Mouse (Mus musculus) neural tube, embryonic 13.5 days (tissue): ENCODE results near the gene Mapk3. TPM values are rescaled to one million over a fixed set of nuclear protein-coding genes. Genes with fewer than 3 reads are reported as not detected.
"Not testable (repeated sequence)": the region's sequence is repeated elsewhere in the genome, so short reads cannot be mapped to it uniquely, and the experiment has no call there.

ENCODE experiments used
- ATAC-seq: fragments of 200-750 bp; cut with Nextera tagmentation; 2 replicates; pipeline ENCODE4 v1.8.0; 2017; ENCODE audit warnings: low read depth, mild to moderate bottlenecking, moderate TSS enrichment, moderate library complexity
- H3K27ac ChIP-seq: fragments of 300-500 bp; sonication (generic); replicated peaks from 2 replicates; pipeline ENCODE4 v1.5.1; 2015; ENCODE audit warnings: moderate library complexity, mild to moderate bottlenecking, inconsistent platforms
- H3K27me3 ChIP-seq: fragments of 300-500 bp; sonication (generic); 2 replicates; pipeline ENCODE4 v1.6.1; 2015; ENCODE audit warnings: mild to moderate bottlenecking, inconsistent platforms
- H3K36me3 ChIP-seq: fragments of 300-500 bp; sonication (generic); 2 replicates; pipeline ENCODE4 v1.6.1; 2015; ENCODE audit warnings: mild to moderate bottlenecking, inconsistent platforms
- H3K4me1 ChIP-seq: fragments of 300-500 bp; sonication (generic); replicated peaks from 2 replicates; pipeline ENCODE4 v1.6.1; 2015; ENCODE audit warnings: inconsistent platforms
- H3K4me2 ChIP-seq: fragments of 300-500 bp; sonication (generic); 2 replicates; pipeline ENCODE4 v1.6.1; 2015; ENCODE audit warnings: inconsistent platforms, mild to moderate bottlenecking, moderate library complexity
- H3K4me3 ChIP-seq: fragments of 300-500 bp; sonication (generic); 2 replicates; pipeline ENCODE4 v1.5.1; 2015; ENCODE audit warnings: mild to moderate bottlenecking, inconsistent platforms
- H3K9ac ChIP-seq: fragments of 300-500 bp; sonication (generic); 2 replicates; pipeline ENCODE4 v1.6.1; 2015; ENCODE audit warnings: moderate library complexity, mild to moderate bottlenecking, inconsistent platforms
- H3K9me3 ChIP-seq: fragments of 300-500 bp; sonication (generic); 2 replicates; pipeline ENCODE4 v1.6.1; 2016; ENCODE audit warnings: inconsistent platforms
- WGBS: fragments of 180-500 bp; shearing (Covaris S2); methylation state at CpG from one replicate; pipeline ENCODE4 v1.1.7; 2015; 5-methylcytosine and 5-hydroxymethylcytosine counted together
- polyA plus RNA-seq: library from polyadenylated mRNA; unstranded; fragments of >200 nt; fragmentation: Nextera tagmentation; extraction: Ambion mirVana; gene quantifications from 2 replicates; pipeline ENCODE4 v1.2.1, GENCODE M21; 2015

Mapk3 gene
- polyA plus RNA-seq, 1 experiment from 2014 or later: 108 TPM

DNA sequence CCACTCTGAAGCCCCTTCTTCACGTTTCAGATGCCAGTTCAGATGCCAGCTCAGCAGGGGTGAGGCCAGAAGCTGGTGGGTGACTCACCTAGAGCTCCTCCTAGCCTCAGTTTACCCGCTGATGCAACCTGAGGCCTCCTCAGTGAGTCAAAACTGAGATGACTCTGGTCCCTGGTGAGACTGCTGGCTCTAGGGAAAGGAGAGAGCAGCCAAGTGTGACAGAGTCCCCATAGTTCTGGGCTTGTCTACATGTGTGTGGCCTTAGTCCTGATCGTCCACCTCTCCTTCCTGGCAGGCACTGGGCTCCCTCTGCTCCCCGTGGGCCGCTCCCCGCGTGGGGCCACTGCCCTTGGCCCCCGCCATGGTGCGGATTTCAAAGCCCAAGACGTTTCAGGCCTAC lies 18.1 kb downstream of the Mapk3 start:
- Histone ChIP-seq H3K36me3 (peaks cover 21% of the 10 kb centered on the region), H3K4me3 (peak overlapping the region; percentile 80), H3K4me1 (peaks cover 64% of the 10 kb centered on the region), H3K27ac (peak overlapping the region; percentile 93), H3K27me3 (no peaks in the 10 kb centered on the region), H3K4me2 (peak overlapping the region; percentile 97), H3K9me3 (no peaks in the 10 kb centered on the region), H3K9ac (peak overlapping the region; percentile 99)
- 48% methylated on average over 10 of the region's 10 CpGs for WGBS
- no peak for ATAC-seq

GRCm38 (mm10) chr7:126778147-126778546 lies 18.7 kb downstream of the Mapk3 start:
- ATAC-seq: no peak
- Histone ChIP-seq H3K9me3 (no peaks in the 10 kb centered on the region), H3K4me3 (peak overlapping the region; percentile 80), H3K27me3 (no peaks in the 10 kb centered on the region), H3K9ac (peak overlapping the region; percentile 99), H3K27ac (0 out of 2 replicates have a peak overlapping the region, but pooled peaks have one; percentile 38), H3K4me1 (peaks cover 64% of the 10 kb centered on the region), H3K4me2 (peak overlapping the region; percentile 97), H3K36me3 (peaks cover 16% of the 10 kb centered on the region)
- 84% methylated on average over 3 of the region's 3 CpGs for WGBS

- peaks cover 15% of the 10 kb centered on the region for H3K36me3 ChIP-seq
- H3K9me3 ChIP-seq, H3K4me3 ChIP-seq, H3K27me3 ChIP-seq, ATAC-seq: not testable (repeated sequence)
- peak overlapping the region; percentile 93; the same call in 1 of the 2 replicates for H3K4me2 ChIP-seq
- H3K4me1 ChIP-seq: peaks cover 64% of the 10 kb centered on the region
- H3K9ac ChIP-seq: 0 out of 2 replicates have a peak overlapping the region, but pooled peaks have one; percentile 17
- H3K27ac ChIP-seq: peak overlapping the region; percentile 82
- WGBS: 90% methylated on average over 7 of the region's 7 CpGs
These were observed 19.7 kb downstream of the Mapk3 start for GRCm38 (mm10) chr7:126779101-126779500.

GRCm38 (mm10) chr7:126779983-126780970 lies 20.9 kb downstream of the Mapk3 start:
- H3K9ac ChIP-seq: peak overlapping the region; percentile 73
- H3K4me1 ChIP-seq: peaks cover 63% of the 10 kb centered on the region
- H3K36me3 ChIP-seq: peaks cover 27% of the 10 kb centered on the region
- no peaks in the 10 kb centered on the region for H3K9me3 ChIP-seq
- peak overlapping the region; percentile 82 for H3K27ac ChIP-seq
- peak overlapping the region; percentile 41 for H3K4me3 ChIP-seq
- under 1% methylated on average over 21 of the region's 21 CpGs for WGBS
- ATAC-seq: peak; percentile 80
- H3K4me2 ChIP-seq: peak overlapping the region; percentile 93
- H3K27me3 ChIP-seq: no peaks in the 10 kb centered on the region

- 3% methylated on average over 22 of the region's 22 CpGs for WGBS
- Histone ChIP-seq H3K27me3 (no peaks in the 10 kb centered on the region), H3K9ac (peak within 1 kb of the TSS; percentile 73), H3K27ac (peak within 1 kb of the TSS; percentile 82), H3K4me1 (peaks cover 55% of the 10 kb centered on the region), H3K4me3 (peak within 1 kb of the TSS; percentile 41), H3K9me3 (no peaks in the 10 kb centered on the region), H3K36me3 (peaks cover 34% of the 10 kb centered on the region), H3K4me2 (peak within 1 kb of the TSS; percentile 93)
- ATAC-seq: peak; percentile 2; the same call in 1 of the 2 replicates
These were observed 21.7 kb downstream of the Mapk3 start, which contains the start of gene Tbx6 for GRCm38 (mm10) chr7:126780971-126781635. TSS of gene Tbx6 (plus strand) at chr7:126781483.

- no peak for ATAC-seq
- Histone ChIP-seq H3K4me1 (peaks cover 50% of the 10 kb centered on the region), H3K36me3 (peaks cover 41% of the 10 kb centered on the region), H3K27ac (peak overlapping the region; percentile 82; the same call in 1 of the 2 replicates), H3K27me3 (no peaks in the 10 kb centered on the region), H3K9me3 (no peaks in the 10 kb centered on the region), H3K4me2 (peak overlapping the region; percentile 93), H3K4me3 (peak overlapping the region; percentile 41), H3K9ac (peak overlapping the region; percentile 73)
- 34% methylated on average over 11 of the region's 11 CpGs for WGBS
These were observed 22.4 kb downstream of the Mapk3 start for GRCm38 (mm10) chr7:126781661-126782370.

- no peak overlapping the region for H3K4me3 ChIP-seq
- no peak overlapping the region for H3K4me2 ChIP-seq
- no peak for ATAC-seq
- 0 out of 2 replicates have a peak overlapping the region, but pooled peaks have one; percentile 5 for H3K9ac ChIP-seq
- H3K36me3 ChIP-seq: peaks cover 50% of the 10 kb centered on the region
- H3K4me1 ChIP-seq: peaks cover 44% of the 10 kb centered on the region
- WGBS: 81% methylated on average over 13 of the region's 13 CpGs
- H3K27me3 ChIP-seq: no peaks in the 10 kb centered on the region
- H3K27ac ChIP-seq: no peak overlapping the region
- no peaks in the 10 kb centered on the region for H3K9me3 ChIP-seq
These were observed 23.3 kb downstream of the Mapk3 start for GRCm38 (mm10) chr7:126782693-126783092.

DNA sequence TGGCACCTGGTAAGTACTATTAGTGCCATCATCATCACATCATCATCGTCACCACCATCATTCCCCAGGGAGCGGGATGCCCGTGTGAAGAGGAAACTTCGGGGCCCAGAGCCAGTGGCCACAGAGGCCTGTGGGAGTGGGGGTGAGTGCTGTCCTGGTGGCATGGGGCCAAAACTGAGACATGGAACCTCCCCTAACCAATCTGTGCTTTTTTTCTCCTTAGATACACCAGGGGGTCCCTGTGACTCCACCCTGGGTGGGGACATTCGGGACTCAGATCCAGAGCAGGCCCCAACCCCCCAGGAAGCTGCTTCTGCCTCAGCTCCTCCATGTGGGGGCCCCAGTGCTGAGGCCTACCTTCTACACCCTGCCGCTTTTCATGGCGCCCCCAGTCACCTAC lies 25.1 kb downstream of the Mapk3 start:
- ATAC-seq: no peak
- 81% methylated on average over 7 of the region's 7 CpGs for WGBS
- peaks cover 56% of the 10 kb centered on the region for H3K36me3 ChIP-seq
- H3K4me3 ChIP-seq: no peak overlapping the region
- H3K27ac ChIP-seq: no peak overlapping the region
- H3K9ac ChIP-seq: no peak overlapping the region
- no peaks in the 10 kb centered on the region for H3K27me3 ChIP-seq
- peaks cover 27% of the 10 kb centered on the region for H3K4me1 ChIP-seq
- no peaks in the 10 kb centered on the region for H3K9me3 ChIP-seq
- H3K4me2 ChIP-seq: no peak overlapping the region

DNA sequence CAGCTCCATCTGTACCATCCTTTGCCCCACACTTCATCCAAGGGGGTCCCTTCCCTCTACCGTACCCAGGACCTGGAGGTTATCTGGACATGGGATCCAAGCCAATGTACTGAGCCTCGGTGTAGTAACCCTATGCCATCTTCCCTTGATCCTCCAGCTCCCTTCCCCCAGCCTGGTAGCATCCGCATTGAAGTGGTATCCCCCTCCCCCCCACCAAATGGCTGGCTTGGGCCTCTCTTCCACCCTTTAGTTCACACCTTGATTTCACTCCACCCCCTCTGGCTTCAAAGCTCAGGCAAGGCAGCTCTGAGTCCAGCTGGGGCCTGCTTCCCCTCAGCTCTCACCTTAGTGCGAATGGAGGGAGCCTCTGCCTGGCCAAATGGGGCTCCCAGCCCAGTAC lies 25.7 kb downstream of the Mapk3 start:
- peaks cover 25% of the 10 kb centered on the region for H3K4me1 ChIP-seq
- H3K9ac ChIP-seq: no peak overlapping the region
- peaks cover 62% of the 10 kb centered on the region for H3K36me3 ChIP-seq
- no peaks in the 10 kb centered on the region for H3K27me3 ChIP-seq
- no peak overlapping the region for H3K27ac ChIP-seq
- H3K4me2 ChIP-seq: no peak overlapping the region
- WGBS: 83% methylated on average over 4 of the region's 4 CpGs
- ATAC-seq: no peak
- H3K4me3 ChIP-seq: no peak overlapping the region
- no peaks in the 10 kb centered on the region for H3K9me3 ChIP-seq

- Histone ChIP-seq H3K4me3 (no peak overlapping the region), H3K9ac (no peak overlapping the region), H3K9me3 (no peaks in the 10 kb centered on the region), H3K36me3 (peaks cover 65% of the 10 kb centered on the region), H3K27ac (no peak overlapping the region), H3K4me1 (peaks cover 27% of the 10 kb centered on the region), H3K4me2 (no peak overlapping the region), H3K27me3 (no peaks in the 10 kb centered on the region)
- no peak for ATAC-seq
- WGBS: 92% methylated on average over 14 of the region's 14 CpGs
These were observed 26.7 kb downstream of the Mapk3 start for GRCm38 (mm10) chr7:126786142-126786541.

GRCm38 (mm10) chr7:126789141-126789540 lies 29.7 kb downstream of the Mapk3 start:
- Histone ChIP-seq H3K4me1 (peaks cover 28% of the 10 kb centered on the region), H3K9ac (no peak overlapping the region), H3K9me3 (no peaks in the 10 kb centered on the region), H3K27ac (no peak overlapping the region), H3K27me3 (no peaks in the 10 kb centered on the region), H3K4me3 (no peak overlapping the region), H3K36me3 (peaks cover 61% of the 10 kb centered on the region), H3K4me2 (no peak overlapping the region)
- no peak for ATAC-seq
- WGBS: 90% methylated on average over 4 of the region's 4 CpGs
